Mouse (Mus musculus) stomach, embryonic 16.5 days (tissue): ENCODE results near the gene Olfr346. TPM values are rescaled to one million over a fixed set of nuclear protein-coding genes. Genes with fewer than 3 reads are reported as not detected.

Experiments used
- ATAC-seq: fragments of 200-750 bp; cut with Nextera tagmentation; 2 replicates; pipeline ENCODE4 v1.8.0; 2017; ENCODE audit warnings: moderate number of reproducible peaks, moderate TSS enrichment; ENCODE audit not compliant: insufficient read depth, low FRiP score
- H3K27ac ChIP-seq: fragments of 300-500 bp; sonication (generic); 2 replicates; pipeline ENCODE4 v1.5.1; 2014; ENCODE audit warnings: low read length
- H3K27me3 ChIP-seq: fragments of 300-500 bp; sonication (generic); 2 replicates; pipeline ENCODE4 v1.6.1; 2014; ENCODE audit warnings: low read length, control low read depth, mixed read lengths; ENCODE audit not compliant: control insufficient read depth, insufficient read depth
- H3K36me3 ChIP-seq: fragments of 300-500 bp; sonication (generic); 2 replicates; pipeline ENCODE4 v1.6.1; 2014; ENCODE audit warnings: low read length; ENCODE audit not compliant: control insufficient read depth, insufficient read depth
- H3K4me1 ChIP-seq: fragments of 300-500 bp; sonication (generic); 2 replicates; pipeline ENCODE4 v1.6.1; 2014; ENCODE audit warnings: low read length, control low read depth, mixed read lengths; ENCODE audit not compliant: control insufficient read depth, insufficient read depth
- H3K4me2 ChIP-seq: fragments of 300-500 bp; sonication (generic); 2 replicates; pipeline ENCODE4 v1.6.1; 2014; ENCODE audit warnings: low read depth, low read length, mixed read lengths
- H3K4me3 ChIP-seq: fragments of 300-500 bp; sonication (generic); replicated peaks from 2 replicates; pipeline ENCODE4 v1.5.1; 2014; ENCODE audit warnings: mild to moderate bottlenecking, low read length
- H3K9ac ChIP-seq: fragments of 300-500 bp; sonication (generic); 2 replicates; pipeline ENCODE4 v1.6.1; 2014; ENCODE audit warnings: low read length
- H3K9me3 ChIP-seq: fragments of 300-500 bp; sonication (generic); replicated peaks from 2 replicates; pipeline ENCODE4 v1.6.1; 2016; ENCODE audit warnings: low read length, control low read depth; ENCODE audit not compliant: control insufficient read depth
- WGBS: fragments of 180-500 bp; shearing (Covaris S2); extraction: QIAGEN DNeasy Blood & Tissue Kit; methylation state at CpG from one replicate; pipeline ENCODE4 v1.1.7; 2014; 5-methylcytosine and 5-hydroxymethylcytosine counted together
- polyA plus RNA-seq: library from polyadenylated mRNA; unstranded; fragments of >200 nt; fragmentation: Nextera tagmentation; extraction: Ambion mirVana; gene quantifications from 2 replicates; pipeline ENCODE4 v1.2.1, GENCODE M21; 2015

Olfr346 gene
- polyA plus RNA-seq = not detected in 2 replicates

- H3K27me3 ChIP-seq = no peaks in the 10 kb centered on the region
- ATAC-seq = no peak
- no peaks in the 10 kb centered on the region for H3K4me1 ChIP-seq
- H3K9me3 ChIP-seq = no peaks in the 10 kb centered on the region
- H3K36me3 ChIP-seq = no peaks in the 10 kb centered on the region
- no peak within 1 kb of the TSS for H3K4me3 ChIP-seq
- H3K9ac ChIP-seq = no peak within 1 kb of the TSS
- H3K4me2 ChIP-seq = no peak within 1 kb of the TSS
- 78% methylated on average over 1 of the region's 1 CpGs for WGBS
- H3K27ac ChIP-seq = no peak within 1 kb of the TSS
These were observed at the start of gene Olfr346 for GRCm38 (mm10) chr2:36685488-36685887. Gene Olfr346, plus strand, starts transcription at chr2:36685788.

DNA sequence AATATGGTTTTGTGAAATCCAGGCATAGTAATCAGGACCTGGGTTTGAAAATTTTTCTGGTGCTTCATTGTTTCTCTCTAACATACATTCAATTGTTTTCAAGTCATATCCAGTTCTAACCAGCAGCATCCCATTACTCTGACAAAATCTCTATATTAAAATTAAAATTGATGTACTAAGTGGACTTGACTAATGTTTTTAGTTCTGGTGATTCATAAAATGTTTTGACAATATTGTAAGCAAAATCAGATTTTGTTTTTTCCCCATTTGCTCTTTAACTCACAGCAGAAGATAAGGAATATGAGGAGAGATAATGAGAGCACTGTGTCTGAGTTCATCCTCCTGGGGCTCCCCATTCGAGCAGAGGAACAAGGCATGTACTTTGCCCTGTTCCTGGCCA lies 45.8 kb upstream of the Olfr346 start, which contains the start of gene Olfr345:
TSS of gene Olfr345 (plus strand) at position 301 of the 400 bp plus-strand sequence.
- H3K4me1 ChIP-seq = no peaks in the 10 kb centered on the region
- H3K27ac ChIP-seq = no peak within 1 kb of the TSS
- H3K9ac ChIP-seq = no peak within 1 kb of the TSS
- H3K27me3 ChIP-seq = no peaks in the 10 kb centered on the region
- H3K4me3 ChIP-seq = no peak within 1 kb of the TSS
- ATAC-seq = no peak
- whole genome bisulfite sequencing = 55% methylated on average over 1 of the region's 1 CpGs
- H3K4me2 ChIP-seq = no peak within 1 kb of the TSS
- H3K9me3 ChIP-seq = no peaks in the 10 kb centered on the region; the same call in 1 of the 2 replicates
- H3K36me3 ChIP-seq = no peaks in the 10 kb centered on the region

GRCm38 (mm10) chr2:36731602-36732001 lies 46.0 kb downstream of the Olfr346 start, which contains the start of gene Olfr347:
Gene Olfr347, plus strand, starts transcription at chr2:36731902.
- Histone ChIP-seq H3K9me3 (no peaks in the 10 kb centered on the region), H3K4me3 (no peak within 1 kb of the TSS), H3K9ac (no peak within 1 kb of the TSS), H3K36me3 (no peaks in the 10 kb centered on the region), H3K27ac (no peak within 1 kb of the TSS), H3K4me2 (no peak within 1 kb of the TSS), H3K27me3 (no peaks in the 10 kb centered on the region), H3K4me1 (no peaks in the 10 kb centered on the region)
- ATAC-seq = no peak

DNA sequence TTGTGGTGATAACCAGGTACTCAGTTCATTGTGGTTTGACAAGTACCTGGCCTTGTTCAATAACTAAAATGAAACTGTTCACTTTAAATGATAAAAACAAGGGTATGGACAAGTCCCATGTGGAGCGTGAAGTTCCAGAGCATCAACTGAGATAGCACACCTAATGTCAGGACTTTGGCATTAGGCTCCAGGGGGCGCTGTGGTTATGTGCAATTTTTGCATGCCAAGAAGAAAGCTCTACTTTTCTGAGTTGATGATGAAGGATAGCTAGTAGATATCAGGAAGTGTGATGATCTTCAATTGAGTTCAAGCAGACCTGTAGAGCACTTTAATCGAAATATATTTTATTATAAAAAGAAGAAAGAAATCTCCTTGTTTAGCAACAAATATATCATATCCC lies 50.6 kb downstream of the Olfr346 start:
- no peaks in the 10 kb centered on the region for H3K27me3 ChIP-seq
- H3K4me1 ChIP-seq = no peaks in the 10 kb centered on the region
- ATAC-seq = no peak
- no peak overlapping the region for H3K27ac ChIP-seq
- H3K4me2 ChIP-seq = no peak overlapping the region
- H3K36me3 ChIP-seq = no peaks in the 10 kb centered on the region
- 52% methylated on average over 3 of the region's 3 CpGs for WGBS
- H3K9me3 ChIP-seq = no peaks in the 10 kb centered on the region
- H3K9ac ChIP-seq = no peak overlapping the region
- H3K4me3 ChIP-seq = no peak overlapping the region

Other genes with a start within 250 kb of the Olfr346 start
- not detected in 2 replicates for gene Olfr340, start 233.2 kb upstream of the Olfr346 start, polyA plus RNA-seq
- gene Olfr341, start 203.3 kb upstream of the Olfr346 start, polyA plus RNA-seq = not detected in 2 replicates
- gene Olfr342, start 160.8 kb upstream of the Olfr346 start, polyA plus RNA-seq = not detected in 2 replicates
- gene Olfr344, start 119.1 kb upstream of the Olfr346 start, polyA plus RNA-seq = not detected in 2 replicates
- gene Olfr345, start 45.7 kb upstream of the Olfr346 start, polyA plus RNA-seq = not detected in 2 replicates
- not detected in 2 replicates for gene Olfr347, start 46.1 kb downstream of the Olfr346 start, polyA plus RNA-seq
- gene Olfr348, start 98.5 kb downstream of the Olfr346 start, polyA plus RNA-seq = not detected in 2 replicates
- not detected in 2 replicates for gene Olfr50, start 104.8 kb downstream of the Olfr346 start, polyA plus RNA-seq
- not detected in 2 replicates for gene Olfr3, start 131.2 kb downstream of the Olfr346 start, polyA plus RNA-seq
- gene Olfr350, start 160.5 kb downstream of the Olfr346 start, polyA plus RNA-seq = not detected in 2 replicates
- gene Olfr351, start 176.9 kb downstream of the Olfr346 start, polyA plus RNA-seq = not detected in 2 replicates
- not detected in 2 replicates for gene Olfr352, start 182.7 kb downstream of the Olfr346 start, polyA plus RNA-seq
- gene Olfr353, start 207.1 kb downstream of the Olfr346 start, polyA plus RNA-seq = not detected in 2 replicates
- gene Olfr354, start 219.9 kb downstream of the Olfr346 start, polyA plus RNA-seq = not detected in 2 replicates
- not detected in 2 replicates for gene Olfr355, start 243.1 kb downstream of the Olfr346 start, polyA plus RNA-seq